Mouse (Mus musculus) forebrain, embryonic 14.5 days (tissue): ENCODE results near the gene Bri3bp. TPM values are rescaled to one million over a fixed set of nuclear protein-coding genes. Genes with fewer than 3 reads are reported as not detected.
"Not testable (repeated sequence)": the region's sequence is repeated elsewhere in the genome, so short reads cannot be mapped to it uniquely, and the experiment has no call there.

Experiments
- ATAC-seq: fragments of 200-750 bp; cut with Nextera tagmentation; 2 replicates; pipeline ENCODE4 v1.8.0; 2017; ENCODE audit warnings: mild to moderate bottlenecking, moderate library complexity
- DNase-seq: peaks from one replicate; pipeline ENCODE4 v3.0.0-alpha.2; 2015; ENCODE audit warnings: low spot score
- H3K27ac ChIP-seq: fragments of 300-500 bp; sonication (generic); 2 replicates; pipeline ENCODE4 v1.5.1; 2014; ENCODE audit warnings: low read depth, mild to moderate bottlenecking, control low read depth, low read length, moderate library complexity
- H3K27me3 ChIP-seq: fragments of 300-500 bp; sonication (generic); replicated peaks from 2 replicates; pipeline ENCODE4 v1.6.1; 2014; ENCODE audit warnings: low read length, control low read depth, mixed read lengths; ENCODE audit not compliant: control insufficient read depth, insufficient read depth
- H3K36me3 ChIP-seq: fragments of 300-500 bp; sonication (generic); 2 replicates; pipeline ENCODE4 v1.6.1; 2014; ENCODE audit warnings: low read length, control low read depth; ENCODE audit not compliant: control insufficient read depth, insufficient read depth
- H3K4me1 ChIP-seq: fragments of 300-500 bp; sonication (generic); 2 replicates; pipeline ENCODE4 v1.6.1; 2014; ENCODE audit warnings: antibody characterized with exemption, low read length, control low read depth; ENCODE audit not compliant: control insufficient read depth, insufficient read depth
- H3K4me2 ChIP-seq: fragments of 300-500 bp; sonication (generic); 2 replicates; pipeline ENCODE4 v1.6.1; 2014; ENCODE audit warnings: mild to moderate bottlenecking, control low read depth, low read length
- H3K4me3 ChIP-seq: fragments of 300-500 bp; sonication (generic); 2 replicates; pipeline ENCODE4 v1.5.1; 2014; ENCODE audit warnings: low read depth, low read length, control low read depth
- H3K9ac ChIP-seq: fragments of 300-500 bp; sonication (generic); 2 replicates; pipeline ENCODE4 v1.6.1; 2014; ENCODE audit warnings: mild to moderate bottlenecking, low read length, control low read depth, moderate library complexity
- H3K9me3 ChIP-seq: fragments of 300-500 bp; sonication (generic); replicated peaks from 2 replicates; pipeline ENCODE4 v1.6.1; 2016; ENCODE audit warnings: low read length, control low read depth, mixed read lengths; ENCODE audit not compliant: control insufficient read depth
- WGBS: fragments of 180-500 bp; shearing (Covaris S2); extraction: QIAGEN DNeasy Blood & Tissue Kit; methylation state at CpG from one replicate; pipeline ENCODE4 v1.1.7; 2014; 5-methylcytosine and 5-hydroxymethylcytosine counted together
- polyA plus RNA-seq: library from polyadenylated mRNA; unstranded; fragments of >200 nt; fragmentation: Nextera tagmentation; extraction: Ambion mirVana; gene quantifications from 2 replicates; pipeline ENCODE4 v1.2.1, GENCODE M21; 2014

The Bri3bp gene
- polyA plus RNA-seq, 1 experiment from 2014 or later: 26.0 TPM

GRCm38 (mm10) chr5:125407020-125407830 is 34.1 kb upstream of the Bri3bp start:
- no peaks in the 10 kb centered on the region for H3K9me3 ChIP-seq
- ATAC-seq (no peak), DNase-seq (no peak)
- 0 out of 2 replicates have a peak, but pooled peaks cover 7% of the 10 kb centered on the region for H3K4me1 ChIP-seq
- peak overlapping the region; percentile 70; the same call in 1 of the 2 replicates for H3K9ac ChIP-seq
- no peaks in the 10 kb centered on the region for H3K36me3 ChIP-seq
- peak overlapping the region; percentile 71 for H3K4me2 ChIP-seq
- H3K27ac ChIP-seq: peak overlapping the region; percentile 86
- H3K27me3 ChIP-seq: no peaks in the 10 kb centered on the region
- peak overlapping the region; percentile 48 for H3K4me3 ChIP-seq
- WGBS: 58% methylated on average over 13 of the region's 13 CpGs

- Histone ChIP-seq H3K36me3 (no peaks in the 10 kb centered on the region), H3K9me3 (no peaks in the 10 kb centered on the region), H3K27ac (no peak overlapping the region), H3K4me3 (no peak overlapping the region), H3K4me2 (no peak overlapping the region), H3K9ac (no peak overlapping the region), H3K4me1 (0 out of 2 replicates have a peak, but pooled peaks cover 7% of the 10 kb centered on the region), H3K27me3 (no peaks in the 10 kb centered on the region)
- DNase-seq: no peak
- 73% methylated on average over 14 of the region's 14 CpGs for WGBS
- no peak for ATAC-seq
Measured at GRCm38 (mm10) chr5:125407910-125408575, 33.3 kb upstream of the Bri3bp start.

GRCm38 (mm10) chr5:125408842-125409241 is 32.5 kb upstream of the Bri3bp start:
- Histone ChIP-seq H3K4me1 (0 out of 2 replicates have a peak, but pooled peaks cover 7% of the 10 kb centered on the region), H3K27me3 (no peaks in the 10 kb centered on the region), H3K9ac (no peak overlapping the region), H3K4me2 (peak overlapping the region; percentile 14), H3K36me3 (peaks cover 8% of the 10 kb centered on the region), H3K4me3 (peak overlapping the region; percentile 4; the same call in 1 of the 2 replicates), H3K27ac (no peak overlapping the region), H3K9me3 (no peaks in the 10 kb centered on the region)
- ATAC-seq (peak; percentile 27), DNase-seq (peak; percentile 89)
- under 1% methylated on average over 13 of the region's 13 CpGs for WGBS

- H3K4me1 ChIP-seq: 0 out of 2 replicates have a peak, but pooled peaks cover 7% of the 10 kb centered on the region
- WGBS: 11% methylated on average over 20 of the region's 20 CpGs
- H3K9ac ChIP-seq: no peak overlapping the region
- no peaks in the 10 kb centered on the region for H3K27me3 ChIP-seq
- peak overlapping the region; percentile 4; the same call in 1 of the 2 replicates for H3K4me3 ChIP-seq
- DNase-seq (peak; percentile 72), ATAC-seq (no peak)
- no peaks in the 10 kb centered on the region for H3K9me3 ChIP-seq
- H3K4me2 ChIP-seq: peak overlapping the region; percentile 14
- no peak overlapping the region for H3K27ac ChIP-seq
- peaks cover 13% of the 10 kb centered on the region for H3K36me3 ChIP-seq
Measured at GRCm38 (mm10) chr5:125409348-125410090, 31.8 kb upstream of the Bri3bp start.

GRCm38 (mm10) chr5:125411972-125412530 is 29.3 kb upstream of the Bri3bp start:
- no peak for ATAC-seq
- Histone ChIP-seq H3K9ac (no peak overlapping the region), H3K36me3 (peaks cover 38% of the 10 kb centered on the region), H3K4me2 (no peak overlapping the region), H3K4me1 (0 out of 2 replicates have a peak, but pooled peaks cover 3% of the 10 kb centered on the region), H3K4me3 (no peak overlapping the region), H3K27ac (no peak overlapping the region), H3K9me3 (no peaks in the 10 kb centered on the region), H3K27me3 (no peaks in the 10 kb centered on the region)
- peak; percentile 59 for DNase-seq
- WGBS: 65% methylated on average over 5 of the region's 5 CpGs

- peaks cover 43% of the 10 kb centered on the region for H3K36me3 ChIP-seq
- H3K9me3 ChIP-seq, H3K4me2 ChIP-seq, H3K4me3 ChIP-seq, H3K4me1 ChIP-seq, DNase-seq, H3K9ac ChIP-seq, ATAC-seq, H3K27me3 ChIP-seq, H3K27ac ChIP-seq: not testable (repeated sequence)
- 90% methylated on average over 8 of the region's 8 CpGs for WGBS
Measured at GRCm38 (mm10) chr5:125412536-125412935, 28.8 kb upstream of the Bri3bp start.

GRCm38 (mm10) chr5:125413763-125414162 is 27.6 kb upstream of the Bri3bp start:
- Histone ChIP-seq H3K4me3 (no peak overlapping the region), H3K9ac (no peak overlapping the region), H3K27me3 (no peaks in the 10 kb centered on the region), H3K9me3 (no peaks in the 10 kb centered on the region), H3K27ac (peak overlapping the region; percentile 33; the same call in 1 of the 2 replicates), H3K4me2 (no peak overlapping the region), H3K4me1 (no peaks in the 10 kb centered on the region), H3K36me3 (peaks cover 55% of the 10 kb centered on the region)
- WGBS: 45% methylated on average over 4 of the region's 4 CpGs
- ATAC-seq (no peak), DNase-seq (peak; percentile 48)

GRCm38 (mm10) chr5:125416183-125416582 is 25.2 kb upstream of the Bri3bp start:
- ATAC-seq: no peak
- DNase-seq: no peak

More at GRCm38 (mm10) chr5:125416183-125416582, 25.2 kb upstream of the Bri3bp start:
- Histone ChIP-seq H3K4me3 (no peak overlapping the region), H3K4me2 (no peak overlapping the region), H3K27ac (no peak overlapping the region), H3K27me3 (no peaks in the 10 kb centered on the region), H3K9me3 (no peaks in the 10 kb centered on the region), H3K4me1 (no peaks in the 10 kb centered on the region), H3K9ac (no peak overlapping the region), H3K36me3 (peaks cover 79% of the 10 kb centered on the region)
- WGBS: 95% methylated on average over 8 of the region's 8 CpGs
